Mouse (Mus musculus) liver, postnatal 0 days (tissue): Measurements from ENCODE around the gene Cym.

Experiments
- CTCF ChIP-seq: sonication (generic); IDR thresholded peaks from 2 replicates; pipeline ENCODE4 v1.5.1; 2016; ENCODE audit warnings: antibody characterized with exemption, low read depth
- EP300 ChIP-seq: IDR thresholded peaks from 2 replicates; pipeline ENCODE4 v1.6.1; 2016; ENCODE audit warnings: antibody characterized with exemption, low read depth, mild to moderate bottlenecking

DNA sequence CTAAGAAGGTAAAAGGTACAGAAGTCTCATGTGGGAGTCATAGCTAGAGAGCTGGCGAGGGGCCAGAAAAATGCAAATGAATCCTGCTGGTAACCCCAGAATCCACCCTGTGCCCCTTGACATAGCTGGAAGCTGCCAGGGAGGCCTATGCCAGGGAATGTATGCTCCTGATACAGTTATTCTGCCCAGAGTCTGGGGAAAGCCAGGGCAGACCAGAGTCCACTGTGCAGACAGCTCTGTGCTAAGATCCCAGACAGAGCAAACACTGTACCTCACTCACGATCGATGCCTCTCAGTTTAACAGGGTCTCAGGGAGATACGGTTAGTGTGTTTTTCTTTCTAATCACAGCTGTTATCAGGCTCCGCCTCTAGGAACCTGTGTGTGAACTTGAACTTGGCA, 8.3 kb upstream of the Cym start:
- TF ChIP-seq CTCF (no peak), EP300 (peak; percentile 71)
